ENCODE assay signal across 19 mouse cellular contexts in genomic region chr8:128156221-128156620, GRCm38 (mm10).
DNase-seq lines count a peak whose midpoint lies in the region; ATAC-seq and TF ChIP-seq lines count a peak whose summit lies in the region.
"Had no signal": no experiment of that assay in that cellular context is flagged by ENCODE, and none has a peak within 500 bp of the region (broad histone marks: within the 10 kb centered on the region; RNA-seq: fewer than 3 reads in every experiment).

No protein-coding gene starts in this region.

- no peak overlapping the region for H3K9ac ChIP-seq in forebrain, embryonic 12.5 days
- no peak overlapping the region for H3K9ac ChIP-seq in forebrain, postnatal 0 days
- H3K9ac ChIP-seq in heart, postnatal 0 days (replicated peaks; ENCODE audit: low read depth, low read length), result 0 out of 2 replicates have a peak overlapping the region, but pooled peaks have one; percentile 8
- no peak overlapping the region for H3K9ac ChIP-seq in embryonic facial prominence, embryonic 11.5 days (replicated peaks; ENCODE audit: low read length)
- H3K9ac ChIP-seq: liver, postnatal 0 days; neural tube, embryonic 12.5 days had no signal

- no peak for DNase-seq in forebrain, postnatal 0 days
- DNase-seq in heart, postnatal 0 days (ENCODE audit: low spot score), result no peak
- no peak for DNase-seq in heart, postnatal 36 days
- peak; percentile 40 for DNase-seq in embryonic facial prominence, embryonic 11.5 days (ENCODE audit: low spot score)
- no peak for DNase-seq in layer of hippocampus, postnatal 10 days (ENCODE audit: low spot score in 2 of 2)
- DNase-seq in left cerebral cortex, adult 8-10 months (ENCODE audit: low spot score in 2 of 2), result no peak
- DNase-seq: adrenal gland, postnatal 10 days; cerebellum, adult 18-20 months; gastrocnemius, postnatal 25 days; heart, postnatal 10 days; kidney, adult 2 months; kidney, postnatal 36 days; liver; liver, postnatal 0 days; lung, postnatal 36 days; thymus, postnatal 14 days had no signal

- WGBS in forebrain, embryonic 12.5 days, result 0% methylated on average over 3 of the region's 3 CpGs
- 8% methylated on average over 3 of the region's 3 CpGs for WGBS in forebrain, postnatal 0 days
- WGBS in heart, postnatal 0 days, result 20% methylated on average over 3 of the region's 3 CpGs
- WGBS in embryonic facial prominence, embryonic 11.5 days, result 13% methylated on average over 3 of the region's 3 CpGs

- ATAC-seq in forebrain, embryonic 12.5 days (ENCODE audit: low FRiP score), result peak; percentile 61; the same call in 1 of the 2 replicates
- ATAC-seq in forebrain, postnatal 0 days, result no peak
- ATAC-seq in heart, postnatal 0 days (ENCODE audit: insufficient read depth, low read depth), result peak; percentile 44; the same call in 1 of the 2 replicates
- ATAC-seq in embryonic facial prominence, embryonic 11.5 days (replicated peaks; ENCODE audit: insufficient number of reproducible peaks, low FRiP score, low TSS enrichment, low read depth), result no peak
- ATAC-seq: liver, postnatal 0 days had no signal

- peaks cover 29% of the 10 kb centered on the region for H3K27me3 ChIP-seq in forebrain, embryonic 12.5 days
- H3K27me3 ChIP-seq in forebrain, postnatal 0 days (ENCODE audit: insufficient read depth, low read length), result no peaks in the 10 kb centered on the region
- no peaks in the 10 kb centered on the region for H3K27me3 ChIP-seq in heart, postnatal 0 days (ENCODE audit: control insufficient read depth, insufficient read depth, low read length)
- no peaks in the 10 kb centered on the region for H3K27me3 ChIP-seq in embryonic facial prominence, embryonic 11.5 days (ENCODE audit: control insufficient read depth, insufficient read depth, low read length)
- H3K27me3 ChIP-seq: CH12.LX; neural tube, embryonic 12.5 days had no signal

- H3K9me3 ChIP-seq in forebrain, embryonic 12.5 days, result no peaks in the 10 kb centered on the region
- H3K9me3 ChIP-seq in forebrain, postnatal 0 days (ENCODE audit: low read length), result no peaks in the 10 kb centered on the region
- H3K9me3 ChIP-seq in heart, postnatal 0 days (replicated peaks; ENCODE audit: control insufficient read depth, low read length), result no peaks in the 10 kb centered on the region
- H3K9me3 ChIP-seq in embryonic facial prominence, embryonic 11.5 days (replicated peaks; ENCODE audit: control insufficient read depth, low read length), result no peaks in the 10 kb centered on the region
- H3K9me3 ChIP-seq: neural tube, embryonic 12.5 days had no signal

- intact Hi-C loops in heart, postnatal 36 days (cut with DNase I), result no loop called here

- H3K36me3 ChIP-seq in forebrain, embryonic 12.5 days (replicated peaks), result no peaks in the 10 kb centered on the region
- no peaks in the 10 kb centered on the region for H3K36me3 ChIP-seq in forebrain, postnatal 0 days (ENCODE audit: insufficient read depth)
- H3K36me3 ChIP-seq in heart, postnatal 0 days (replicated peaks; ENCODE audit: control insufficient read depth, insufficient read depth, low read length), result no peaks in the 10 kb centered on the region
- H3K36me3 ChIP-seq in embryonic facial prominence, embryonic 11.5 days (replicated peaks; ENCODE audit: control insufficient read depth, insufficient read depth, low read depth, low read length), result no peaks in the 10 kb centered on the region
- H3K36me3 ChIP-seq: neural tube, embryonic 12.5 days had no signal

- H3K4me2 ChIP-seq in forebrain, embryonic 12.5 days, result no peak overlapping the region
- no peak overlapping the region for H3K4me2 ChIP-seq in forebrain, postnatal 0 days (ENCODE audit: low read depth)
- no peak overlapping the region for H3K4me2 ChIP-seq in heart, postnatal 0 days (ENCODE audit: low read depth, low read length)
- H3K4me2 ChIP-seq in embryonic facial prominence, embryonic 11.5 days (ENCODE audit: low read depth, low read length), result no peak overlapping the region
- H3K4me2 ChIP-seq: neural tube, embryonic 12.5 days had no signal

- H3K4me1 ChIP-seq in forebrain, embryonic 12.5 days, result peaks cover 6% of the 10 kb centered on the region; the same call in 1 of the 2 replicates
- H3K4me1 ChIP-seq in forebrain, postnatal 0 days (ENCODE audit: insufficient read depth), result no peaks in the 10 kb centered on the region
- no peaks in the 10 kb centered on the region; the same call in 1 of the 2 replicates for H3K4me1 ChIP-seq in heart, postnatal 0 days (ENCODE audit: control insufficient read depth, insufficient read depth)
- H3K4me1 ChIP-seq in embryonic facial prominence, embryonic 11.5 days (ENCODE audit: control insufficient read depth, insufficient read depth, low read length), result no peaks in the 10 kb centered on the region
- H3K4me1 ChIP-seq: neural tube, embryonic 12.5 days had no signal

- TF ChIP-seq CTCF in forebrain, postnatal 0 days (IDR thresholded peaks at IDR 0.05; ENCODE audit: low read depth), result no peak
- no peak for TF ChIP-seq CTCF in heart, postnatal 0 days (IDR thresholded peaks at IDR 0.05; ENCODE audit: low read depth)

- H3K4me3 ChIP-seq in forebrain, embryonic 12.5 days (replicated peaks), result no peak overlapping the region
- no peak overlapping the region for H3K4me3 ChIP-seq in forebrain, postnatal 0 days (ENCODE audit: low read depth, low read length)
- no peak overlapping the region for H3K4me3 ChIP-seq in heart, postnatal 0 days (ENCODE audit: low read depth, low read length)
- H3K4me3 ChIP-seq in embryonic facial prominence, embryonic 11.5 days (ENCODE audit: low read depth, low read length), result no peak overlapping the region
- H3K4me3 ChIP-seq: neural tube, embryonic 12.5 days had no signal

- H3K27ac ChIP-seq in forebrain, embryonic 12.5 days, result no peak overlapping the region
- H3K27ac ChIP-seq in forebrain, postnatal 0 days (ENCODE audit: low read depth, low read length), result no peak overlapping the region
- peak overlapping the region; percentile 38; the same call in 1 of the 2 replicates for H3K27ac ChIP-seq in heart, postnatal 0 days (ENCODE audit: low read depth)
- no peak overlapping the region for H3K27ac ChIP-seq in embryonic facial prominence, embryonic 11.5 days (replicated peaks; ENCODE audit: low read depth, low read length)
- H3K27ac ChIP-seq: neural tube, embryonic 12.5 days had no signal

- no peak for TF ChIP-seq EP300 in heart, postnatal 0 days (IDR thresholded peaks at IDR 0.05; ENCODE audit: low read depth)

Comparison
In these comparisons a context has a peak if more than half of its experiments do, and no peak if none do; other contexts are left out.
1. ATAC-seq: peak in forebrain, embryonic 12.5 days (single experiment) and heart, postnatal 0 days (single experiment); none in forebrain, postnatal 0 days (single experiment) and embryonic facial prominence, embryonic 11.5 days (single experiment).